Mouse (Mus musculus): ENCODE measurements around the gene Surf1. TPM values are rescaled to one million over a fixed set of nuclear protein-coding genes. Genes with fewer than 3 reads are reported as not detected.
A peak's percentile ranks its signal among the peaks of the same experiment; 100 is the strongest.

The Surf1 gene
- polyA plus RNA-seq (2012; rRNA removed) = 61.0 and 85.2 TPM in 2 replicates

GRCm38 (mm10) chr2:26915927-26916728 is at the start of gene Surf1, which contains the start of gene Surf2:
Surf1 (minus strand) TSS chr2:26916530.
Surf2 (plus strand) TSS chr2:26916367.
- H3K27ac ChIP-seq (ENCODE audit: insufficient read depth, low read depth, low read length) = peak within 1 kb of the TSS; percentile 70
- H3K4me3 ChIP-seq (ENCODE audit: insufficient read depth, low read depth, low read length) = peak within 1 kb of the TSS; percentile 78
- H3K27me3 ChIP-seq (replicated peaks; ENCODE audit: control insufficient read depth, insufficient read depth, low read length) = no peaks in the 10 kb centered on the region
- TF ChIP-seq CTCF (conservative IDR thresholded peaks at IDR 0.05; ENCODE audit: insufficient read depth, insufficient read length, low read depth, low read length) (no peak), POLR2A (IDR thresholded peaks at IDR 0.05; ENCODE audit: low read depth, low read length) (peak; percentile 6)
- 1% methylated on average over 47 of the region's 47 CpGs for WGBS
- DNase-seq = peak; percentile 89
- peaks cover 20% of the 10 kb centered on the region for H3K4me1 ChIP-seq (ENCODE audit: control insufficient read depth, insufficient read depth, low read length)
- H3K36me3 ChIP-seq (ENCODE audit: control insufficient read depth, insufficient read depth, low read length) = peaks cover 4% of the 10 kb centered on the region; the same call in 1 of the 2 replicates

DNA sequence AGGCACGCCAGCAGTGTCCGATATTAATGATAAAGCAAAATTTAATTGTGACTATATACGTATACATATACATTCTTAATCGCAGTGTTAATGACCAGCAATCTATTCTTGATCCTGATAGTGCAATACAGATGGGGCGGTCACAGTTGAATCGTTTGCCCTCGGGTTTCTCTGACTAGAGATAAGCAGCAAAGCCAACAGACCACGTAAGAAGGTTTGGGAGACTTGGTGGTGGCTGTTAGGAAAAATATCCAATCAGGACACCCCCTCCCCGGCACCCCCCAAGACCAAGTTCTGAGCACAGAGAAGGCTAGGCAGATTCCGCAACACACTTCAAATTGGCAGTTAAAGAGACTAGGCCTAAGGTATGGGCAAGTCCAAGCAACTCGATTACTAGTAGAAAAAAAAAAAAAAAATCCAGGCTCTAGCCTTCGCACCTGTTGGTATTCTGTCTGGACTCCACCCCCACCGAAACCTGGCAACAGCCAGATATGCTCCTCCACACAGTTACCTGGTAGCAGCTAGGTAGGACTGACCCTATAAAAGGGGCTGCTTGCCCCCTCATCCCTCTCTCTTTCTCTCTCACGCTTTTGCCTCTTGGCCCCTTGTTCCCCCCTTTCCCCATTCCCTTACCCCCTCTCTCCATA is 48.5 kb upstream of the Surf1 start:
- Histone ChIP-seq H3K27ac (ENCODE audit: insufficient read depth, low read depth, low read length) (peak overlapping the region; percentile 99), H3K4me3 (ENCODE audit: insufficient read depth, low read depth, low read length) (peak overlapping the region; percentile 82), H3K27me3 (replicated peaks; ENCODE audit: control insufficient read depth, insufficient read depth, low read length) (no peaks in the 10 kb centered on the region), H3K36me3 (ENCODE audit: control insufficient read depth, insufficient read depth, low read length) (no peaks in the 10 kb centered on the region), H3K4me1 (ENCODE audit: control insufficient read depth, insufficient read depth, low read length) (peaks cover 8% of the 10 kb centered on the region; the same call in 1 of the 2 replicates)
- 15% methylated on average over 14 of the region's 14 CpGs for WGBS
- no peak for DNase-seq
- TF ChIP-seq CTCF (conservative IDR thresholded peaks at IDR 0.05; ENCODE audit: insufficient read depth, insufficient read length, low read depth, low read length) (no peak), POLR2A (IDR thresholded peaks at IDR 0.05; ENCODE audit: low read depth, low read length) (no peak)

GRCm38 (mm10) chr2:26963923-26964723 is 47.8 kb upstream of the Surf1 start, which contains the start of gene Rexo4:
Rexo4 (minus strand) TSS chr2:26964386.
- peak within 1 kb of the TSS; percentile 82 for H3K4me3 ChIP-seq (ENCODE audit: insufficient read depth, low read depth, low read length)
- no peaks in the 10 kb centered on the region for H3K27me3 ChIP-seq (replicated peaks; ENCODE audit: control insufficient read depth, insufficient read depth, low read length)
- TF ChIP-seq POLR2A (IDR thresholded peaks at IDR 0.05; ENCODE audit: low read depth, low read length) = peak; percentile 72
- no peak for TF ChIP-seq CTCF (conservative IDR thresholded peaks at IDR 0.05; ENCODE audit: insufficient read depth, insufficient read length, low read depth, low read length)
- no peaks in the 10 kb centered on the region for H3K36me3 ChIP-seq (ENCODE audit: control insufficient read depth, insufficient read depth, low read length)
- WGBS = under 1% methylated on average over 50 of the region's 50 CpGs
- H3K27ac ChIP-seq (ENCODE audit: insufficient read depth, low read depth, low read length) = peak within 1 kb of the TSS; percentile 99
- DNase-seq = peak; percentile 96
- H3K4me1 ChIP-seq (ENCODE audit: control insufficient read depth, insufficient read depth, low read length) = peaks cover 8% of the 10 kb centered on the region; the same call in 1 of the 2 replicates

DNA sequence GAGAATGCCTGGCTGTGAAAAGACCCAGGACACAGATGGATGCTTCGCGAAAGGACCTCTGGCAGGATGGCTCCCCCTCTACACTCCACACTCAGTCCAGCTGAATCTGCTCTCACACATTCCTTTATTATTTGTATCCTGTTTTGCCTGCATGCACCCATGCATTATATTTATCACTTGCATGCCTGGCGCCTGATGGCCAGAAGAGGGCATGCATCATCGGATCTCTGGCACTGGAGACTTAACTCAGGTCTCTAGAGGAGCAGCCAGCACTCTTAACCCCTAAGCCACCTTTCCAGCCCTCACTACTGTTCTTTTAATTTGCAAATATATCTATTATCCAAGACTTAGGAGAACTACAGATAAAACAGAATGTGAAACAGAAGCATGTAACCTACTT is 44.4 kb upstream of the Surf1 start:
- DNase-seq = peak; percentile 48
- peaks cover 16% of the 10 kb centered on the region; the same call in 1 of the 2 replicates for H3K4me1 ChIP-seq (ENCODE audit: control insufficient read depth, insufficient read depth, low read length)
- no peak for TF ChIP-seq POLR2A (IDR thresholded peaks at IDR 0.05; ENCODE audit: low read depth, low read length)
- TF ChIP-seq CTCF (conservative IDR thresholded peaks at IDR 0.05; ENCODE audit: insufficient read depth, insufficient read length, low read depth, low read length) = peak; percentile 58
- no peaks in the 10 kb centered on the region for H3K27me3 ChIP-seq (replicated peaks; ENCODE audit: control insufficient read depth, insufficient read depth, low read length)
- 38% methylated on average over 4 of the region's 4 CpGs for WGBS
- H3K27ac ChIP-seq (ENCODE audit: insufficient read depth, low read depth, low read length) = no peak overlapping the region
- H3K4me3 ChIP-seq (ENCODE audit: insufficient read depth, low read depth, low read length) = no peak overlapping the region
- H3K36me3 ChIP-seq (ENCODE audit: control insufficient read depth, insufficient read depth, low read length) = peaks cover 4% of the 10 kb centered on the region; the same call in 1 of the 2 replicates

- TF ChIP-seq POLR2A (IDR thresholded peaks at IDR 0.05; ENCODE audit: low read depth, low read length) (no peak), CTCF (conservative IDR thresholded peaks at IDR 0.05; ENCODE audit: insufficient read depth, insufficient read length, low read depth, low read length) (no peak)
- Histone ChIP-seq H3K36me3 (ENCODE audit: control insufficient read depth, insufficient read depth, low read length) (peaks cover 5% of the 10 kb centered on the region; the same call in 1 of the 2 replicates), H3K4me1 (ENCODE audit: control insufficient read depth, insufficient read depth, low read length) (0 out of 2 replicates have a peak, but pooled peaks cover 8% of the 10 kb centered on the region), H3K27me3 (replicated peaks; ENCODE audit: control insufficient read depth, insufficient read depth, low read length) (no peaks in the 10 kb centered on the region), H3K27ac (ENCODE audit: insufficient read depth, low read depth, low read length) (no peak overlapping the region), H3K4me3 (ENCODE audit: insufficient read depth, low read depth, low read length) (no peak overlapping the region)
- DNase-seq = peak; percentile 45
- WGBS = 64% methylated on average over 2 of the region's 2 CpGs
These were observed 41.1 kb upstream of the Surf1 start for GRCm38 (mm10) chr2:26957488-26957859.

DNA sequence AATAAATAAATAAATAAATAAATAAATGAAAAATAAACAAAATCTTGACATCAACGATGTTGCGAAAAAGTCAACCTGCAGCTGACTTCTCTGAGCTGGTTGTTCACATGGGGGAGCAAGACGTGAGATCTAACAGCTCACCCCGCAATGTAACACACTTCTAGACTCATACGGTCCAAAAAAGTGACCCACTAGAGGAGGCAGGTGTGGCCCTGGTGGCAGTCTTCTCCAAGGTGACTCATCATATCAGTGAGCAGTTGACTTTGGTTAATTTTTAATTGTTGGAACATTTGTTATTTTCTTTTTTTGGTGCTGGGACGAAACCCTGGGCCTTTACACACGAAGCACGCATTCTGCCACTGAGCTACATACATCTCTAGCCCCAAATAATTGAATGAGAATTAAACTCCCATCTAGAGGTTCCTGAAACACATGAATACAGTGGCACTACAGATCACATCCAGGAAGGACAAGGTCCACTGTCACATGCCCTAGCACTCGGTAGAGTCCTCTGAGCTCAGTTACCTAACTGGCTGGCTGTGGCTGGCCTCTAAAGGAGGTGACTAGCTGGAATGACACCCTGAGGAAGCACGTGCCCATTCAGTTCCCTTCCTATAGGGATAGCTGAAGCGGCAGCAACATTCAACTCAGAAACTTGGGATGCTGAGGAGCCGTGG is 40.6 kb upstream of the Surf1 start:
- H3K27me3 ChIP-seq (replicated peaks; ENCODE audit: control insufficient read depth, insufficient read depth, low read length) = no peaks in the 10 kb centered on the region
- no peak for TF ChIP-seq POLR2A (IDR thresholded peaks at IDR 0.05; ENCODE audit: low read depth, low read length)
- TF ChIP-seq CTCF (conservative IDR thresholded peaks at IDR 0.05; ENCODE audit: insufficient read depth, insufficient read length, low read depth, low read length) = no peak
- WGBS = 68% methylated on average over 12 of the region's 12 CpGs
- no peak overlapping the region for H3K4me3 ChIP-seq (ENCODE audit: insufficient read depth, low read depth, low read length)
- H3K36me3 ChIP-seq (ENCODE audit: control insufficient read depth, insufficient read depth, low read length) = peaks cover 5% of the 10 kb centered on the region; the same call in 1 of the 2 replicates
- 0 out of 2 replicates have a peak, but pooled peaks cover 8% of the 10 kb centered on the region for H3K4me1 ChIP-seq (ENCODE audit: control insufficient read depth, insufficient read depth, low read length)
- H3K27ac ChIP-seq (ENCODE audit: insufficient read depth, low read depth, low read length) = no peak overlapping the region
- DNase-seq = peak; percentile 51
